Mouse (Mus musculus) forebrain, postnatal 0 days (tissue): ENCODE measurements around the gene Stxbp1. TPM values are rescaled to one million over a fixed set of nuclear protein-coding genes. Genes with fewer than 3 reads are reported as not detected.
A peak's percentile ranks its signal among the peaks of the same experiment; 100 is the strongest.

Experiments used
- ATAC-seq: fragments of 200-750 bp; cut with Nextera tagmentation; 2 replicates; pipeline ENCODE4 v1.8.0; 2017; ENCODE audit warnings: mild to moderate bottlenecking, moderate library complexity
- DNase-seq: peaks from one replicate; pipeline ENCODE4 v3.0.0-alpha.2; 2015
- H3K27ac ChIP-seq: fragments of 300-500 bp; sonication (generic); 2 replicates; pipeline ENCODE4 v1.5.1; 2014; ENCODE audit warnings: low read depth, mild to moderate bottlenecking, antibody characterized with exemption, low read length, moderate library complexity, mixed read lengths
- H3K27me3 ChIP-seq: fragments of 300-500 bp; sonication (generic); 2 replicates; pipeline ENCODE4 v1.6.1; 2014; ENCODE audit warnings: mild to moderate bottlenecking, low read length, mixed read lengths; ENCODE audit not compliant: insufficient read depth
- H3K36me3 ChIP-seq: fragments of 300-500 bp; sonication (generic); 2 replicates; pipeline ENCODE4 v1.6.1; 2014; ENCODE audit warnings: mild to moderate bottlenecking, moderate library complexity; ENCODE audit not compliant: insufficient read depth
- H3K4me1 ChIP-seq: fragments of 300-500 bp; sonication (generic); 2 replicates; pipeline ENCODE4 v1.6.1; 2014; ENCODE audit warnings: antibody characterized with exemption; ENCODE audit not compliant: insufficient read depth
- H3K4me2 ChIP-seq: fragments of 300-500 bp; sonication (generic); 2 replicates; pipeline ENCODE4 v1.6.1; 2014; ENCODE audit warnings: low read depth, mild to moderate bottlenecking, moderate library complexity
- H3K4me3 ChIP-seq: fragments of 300-500 bp; sonication (generic); 2 replicates; pipeline ENCODE4 v1.5.1; 2014; ENCODE audit warnings: low read depth, low read length, mixed read lengths
- H3K9ac ChIP-seq: fragments of 300-500 bp; sonication (generic); 2 replicates; pipeline ENCODE4 v1.6.1; 2014; ENCODE audit warnings: mild to moderate bottlenecking
- H3K9me3 ChIP-seq: fragments of 300-500 bp; sonication (generic); 2 replicates; pipeline ENCODE4 v1.6.1; 2016; ENCODE audit warnings: low read length
- CTCF ChIP-seq: sonication (generic); IDR thresholded peaks from 2 replicates; pipeline ENCODE4 v1.5.1; 2016; ENCODE audit warnings: antibody characterized with exemption, control low read depth, low read depth
- WGBS: fragments of 180-500 bp; shearing (Covaris S2); extraction: QIAGEN DNeasy Blood & Tissue Kit; methylation state at CpG from one replicate; pipeline ENCODE4 v1.1.7; 2014; 5-methylcytosine and 5-hydroxymethylcytosine counted together
- polyA plus RNA-seq: library from polyadenylated mRNA; unstranded; fragments of >200 nt; fragmentation: Nextera tagmentation; extraction: Ambion mirVana; gene quantifications from 2 replicates; pipeline ENCODE4 v1.2.1, GENCODE M21; 2015
- total RNA-seq: library from RNA; depleted of rRNA; stranded (reverse); fragments of >200 nt; gene quantifications from 2 replicates; pipeline ENCODE4 v1.2.3, GENCODE M21; 2014

The Stxbp1 gene
- total and polyA plus RNA-seq, 2 experiments from 2014 or later, result 135 to 350 TPM

- DNase-seq, result peak; percentile 71
- ATAC-seq, result peak; percentile 64
- Histone ChIP-seq H3K36me3 (no peaks in the 10 kb centered on the region), H3K4me1 (peaks cover 21% of the 10 kb centered on the region), H3K27ac (peak overlapping the region; percentile 95), H3K9me3 (no peaks in the 10 kb centered on the region), H3K4me3 (peak overlapping the region; percentile 85), H3K27me3 (no peaks in the 10 kb centered on the region), H3K4me2 (peak overlapping the region; percentile 91), H3K9ac (peak overlapping the region; percentile 96)
- no peak for TF ChIP-seq CTCF
- WGBS, result 6% methylated on average over 15 of the region's 15 CpGs
Measured at GRCm38 (mm10) chr2:32874951-32875674, 28.1 kb upstream of the Stxbp1 start.

DNA sequence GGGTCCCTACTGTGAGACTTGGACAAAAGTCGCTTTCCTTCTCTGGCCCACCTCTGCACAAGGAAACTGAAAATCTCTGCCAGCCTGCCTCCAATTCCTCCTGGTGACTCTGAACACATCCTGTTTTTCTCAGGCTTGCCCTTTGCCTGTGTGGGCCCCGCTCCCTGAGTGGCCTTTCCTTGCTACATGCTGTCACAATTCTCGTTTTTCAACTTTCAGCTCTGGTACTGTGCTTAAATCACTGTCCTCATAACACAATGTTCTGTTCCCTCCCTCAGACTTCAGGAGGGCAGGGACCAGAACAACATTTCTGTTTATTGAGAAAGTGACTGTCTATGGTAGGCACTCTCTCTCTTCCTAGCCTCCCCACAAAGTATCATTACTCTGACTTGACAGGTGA, 27.0 kb upstream of the Stxbp1 start:
- DNase-seq, result no peak
- 86% methylated on average over 3 of the region's 3 CpGs for whole genome bisulfite sequencing
- no peak for ATAC-seq
- Histone ChIP-seq H3K9ac (no peak overlapping the region), H3K36me3 (no peaks in the 10 kb centered on the region), H3K4me1 (peaks cover 17% of the 10 kb centered on the region), H3K4me3 (no peak overlapping the region), H3K27me3 (no peaks in the 10 kb centered on the region), H3K4me2 (0 out of 2 replicates have a peak overlapping the region, but pooled peaks have one; percentile 91), H3K9me3 (no peaks in the 10 kb centered on the region), H3K27ac (no peak overlapping the region)
- TF ChIP-seq CTCF, result no peak

GRCm38 (mm10) chr2:32870275-32871100, 23.4 kb upstream of the Stxbp1 start:
- no peak for TF ChIP-seq CTCF
- Histone ChIP-seq H3K9me3 (no peaks in the 10 kb centered on the region), H3K27me3 (no peaks in the 10 kb centered on the region), H3K36me3 (no peaks in the 10 kb centered on the region), H3K4me3 (no peak overlapping the region), H3K4me2 (no peak overlapping the region), H3K9ac (no peak overlapping the region), H3K4me1 (no peaks in the 10 kb centered on the region), H3K27ac (no peak overlapping the region)
- ATAC-seq (no peak), DNase-seq (no peak)
- WGBS, result 62% methylated on average over 8 of the region's 8 CpGs

DNA sequence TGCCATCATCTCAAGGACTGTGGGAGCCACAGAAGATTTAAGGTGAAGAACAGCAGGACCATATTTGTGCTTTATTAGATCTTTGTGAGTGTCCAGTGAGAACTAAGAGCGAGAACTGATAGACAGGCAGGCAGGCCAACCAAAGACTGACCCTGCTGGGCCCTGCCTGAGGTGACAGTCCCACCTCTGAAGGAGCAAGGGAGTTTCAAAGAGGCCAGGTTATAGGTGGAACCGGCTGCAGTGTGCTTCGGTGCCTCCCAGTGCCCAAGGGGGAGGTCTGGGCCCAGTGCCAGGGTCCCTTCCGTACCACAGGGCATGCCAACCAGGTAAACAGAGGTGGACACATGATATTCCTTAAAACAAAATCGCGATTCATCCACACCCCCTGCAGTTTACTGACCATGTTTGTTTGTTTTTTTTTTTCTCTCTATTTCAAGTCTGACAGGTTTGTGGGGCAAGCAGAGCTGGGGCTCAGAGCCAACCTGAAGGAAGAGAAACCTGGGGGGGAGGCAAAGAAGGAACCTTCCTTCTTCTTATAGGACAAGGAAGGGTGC, 22.8 kb upstream of the Stxbp1 start:
- no peak for DNase-seq
- H3K9ac ChIP-seq, result no peak overlapping the region
- no peak overlapping the region for H3K4me2 ChIP-seq
- WGBS, result 62% methylated on average over 6 of the region's 6 CpGs
- no peak for ATAC-seq
- H3K4me1 ChIP-seq, result no peaks in the 10 kb centered on the region
- TF ChIP-seq CTCF, result no peak
- no peak overlapping the region for H3K4me3 ChIP-seq
- no peak overlapping the region for H3K27ac ChIP-seq
- H3K27me3 ChIP-seq, result no peaks in the 10 kb centered on the region
- H3K9me3 ChIP-seq, result no peaks in the 10 kb centered on the region
- no peaks in the 10 kb centered on the region for H3K36me3 ChIP-seq

GRCm38 (mm10) chr2:32867354-32867753, 20.3 kb upstream of the Stxbp1 start:
- no peak for DNase-seq
- H3K9me3 ChIP-seq, result no peaks in the 10 kb centered on the region
- H3K27me3 ChIP-seq, result no peaks in the 10 kb centered on the region
- no peak overlapping the region for H3K27ac ChIP-seq
- no peak for TF ChIP-seq CTCF
- no peak for ATAC-seq
- WGBS, result 80% methylated on average over 4 of the region's 4 CpGs
- H3K4me2 ChIP-seq, result no peak overlapping the region
- no peak overlapping the region for H3K9ac ChIP-seq
- H3K36me3 ChIP-seq, result no peaks in the 10 kb centered on the region
- H3K4me3 ChIP-seq, result no peak overlapping the region
- no peaks in the 10 kb centered on the region for H3K4me1 ChIP-seq

DNA sequence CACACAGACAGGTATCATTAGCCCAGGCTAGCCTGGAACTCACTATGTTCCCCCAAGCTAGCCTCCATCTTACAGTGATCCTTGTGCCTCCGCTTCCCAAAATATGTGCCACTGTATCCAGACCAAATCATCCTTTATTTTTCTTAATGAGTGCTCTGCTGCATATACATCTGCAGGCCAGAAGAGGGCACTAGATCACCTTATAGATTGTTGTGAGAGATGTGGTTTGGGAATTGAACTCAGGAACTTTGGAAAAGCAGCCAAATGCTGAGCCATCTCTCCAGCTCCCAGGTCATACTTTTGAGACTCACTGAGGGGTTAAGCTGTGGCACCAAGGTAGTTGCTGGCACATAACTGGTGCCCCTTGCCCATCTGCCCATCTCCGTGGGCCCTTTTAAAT, 17.7 kb upstream of the Stxbp1 start:
- Histone ChIP-seq H3K27me3 (no peaks in the 10 kb centered on the region), H3K36me3 (no peaks in the 10 kb centered on the region), H3K27ac (no peak overlapping the region), H3K9ac (no peak overlapping the region), H3K4me1 (no peaks in the 10 kb centered on the region), H3K4me3 (no peak overlapping the region), H3K9me3 (no peaks in the 10 kb centered on the region), H3K4me2 (no peak overlapping the region)
- peak; percentile 79 for TF ChIP-seq CTCF
- DNase-seq (peak; percentile 65), ATAC-seq (no peak)
- WGBS, result 61% methylated on average over 2 of the region's 2 CpGs

DNA sequence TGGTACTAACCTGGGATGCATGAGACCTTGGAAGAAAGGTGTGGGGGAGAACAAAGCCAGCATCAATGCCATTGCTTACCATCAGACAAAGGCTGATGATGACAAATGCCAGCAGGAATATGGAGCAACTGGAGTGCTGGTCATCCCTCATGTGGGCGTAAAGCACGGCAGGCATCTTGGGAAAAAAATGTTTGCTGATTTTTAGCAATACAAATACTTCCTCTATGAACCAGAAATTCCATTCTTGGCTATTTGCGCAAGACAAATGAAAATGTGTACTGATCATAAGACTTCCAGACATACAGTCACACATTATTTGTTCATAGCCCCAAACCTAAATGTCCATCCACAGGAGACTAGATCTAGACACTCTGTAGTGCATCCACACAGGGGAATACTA, 16.3 kb upstream of the Stxbp1 start:
- Histone ChIP-seq H3K36me3 (no peaks in the 10 kb centered on the region), H3K4me3 (no peak overlapping the region), H3K9ac (no peak overlapping the region), H3K4me2 (no peak overlapping the region), H3K27ac (no peak overlapping the region), H3K27me3 (no peaks in the 10 kb centered on the region), H3K9me3 (no peaks in the 10 kb centered on the region), H3K4me1 (no peaks in the 10 kb centered on the region)
- WGBS, result 94% methylated on average over 3 of the region's 3 CpGs
- TF ChIP-seq CTCF, result no peak
- DNase-seq (no peak), ATAC-seq (no peak)
